Mouse (Mus musculus): ENCODE results near the gene Poc1a. TPM values are rescaled to one million over a fixed set of nuclear protein-coding genes. Genes with fewer than 3 reads are reported as not detected.
A peak's percentile ranks its signal among the peaks of the same experiment; 100 is the strongest.

The Poc1a gene
- 24.1 and 24.3 TPM in 2 replicates for polyA plus RNA-seq (2011; ENCODE audit: insufficient read depth, insufficient read length, low read depth, missing spikeins)

DNA sequence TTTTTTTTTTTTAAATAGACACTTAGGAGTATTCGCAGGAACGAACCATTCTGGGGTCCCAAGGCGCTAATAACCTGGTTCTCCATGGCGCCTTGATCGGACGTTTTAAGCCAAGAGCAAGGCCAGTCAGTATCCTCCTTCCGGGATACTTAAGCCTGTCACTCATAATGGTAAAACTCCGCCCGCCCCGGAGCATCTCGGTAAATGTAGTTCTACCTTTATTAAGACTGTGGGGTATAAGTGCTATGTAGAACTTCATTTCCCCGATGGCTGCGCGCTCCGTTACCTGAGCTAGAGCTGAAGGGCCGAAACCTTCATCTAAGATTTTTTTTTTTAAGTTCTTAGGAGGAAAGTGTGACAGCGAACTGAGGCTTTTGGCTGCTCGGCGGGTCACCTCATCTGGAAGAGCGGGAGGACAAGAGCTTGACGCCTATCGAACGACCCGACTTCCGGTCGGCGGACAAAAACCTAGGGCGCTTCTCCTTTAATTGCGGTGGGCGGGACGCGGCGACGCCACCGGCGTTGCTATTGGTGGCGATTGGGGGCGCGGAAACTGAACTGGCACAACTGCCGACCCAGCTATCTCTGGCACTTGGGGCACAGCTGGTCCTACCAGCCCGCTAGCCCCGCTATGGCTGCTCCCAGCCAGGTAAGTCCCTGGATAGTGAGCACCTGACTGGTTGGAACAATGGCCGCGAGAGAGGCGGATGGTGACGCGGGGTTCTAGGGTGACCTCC, at the start of gene Poc1a:
Gene Poc1a (plus strand): TSS at position 254 of the 737 bp plus-strand sequence.
- H3K4me1 ChIP-seq (ENCODE audit: control insufficient read depth, insufficient read depth, low read length): peaks cover 2% of the 10 kb centered on the region
- H3K9me3 ChIP-seq (replicated peaks; ENCODE audit: control insufficient read depth, insufficient read depth, low read length, poor library complexity, severe bottlenecking): no peaks in the 10 kb centered on the region
- no peaks in the 10 kb centered on the region for H3K36me3 ChIP-seq (ENCODE audit: control insufficient read depth, insufficient read depth, low read length, poor library complexity, severe bottlenecking)
- H3K27me3 ChIP-seq (ENCODE audit: control insufficient read depth, insufficient read depth, low read length, poor library complexity, severe bottlenecking): no peaks in the 10 kb centered on the region
- H3K4me3 ChIP-seq (ENCODE audit: low read depth, low read length): peak within 1 kb of the TSS; percentile 84
- peak within 1 kb of the TSS; percentile 59 for H3K27ac ChIP-seq (ENCODE audit: insufficient read depth, low read length)
- TF ChIP-seq CTCF (IDR thresholded peaks at IDR 0.05; ENCODE audit: low read depth, low read length): no peak
- no peak for TF ChIP-seq EP300 (IDR thresholded peaks at IDR 0.05; ENCODE audit: insufficient read depth, low read depth, low read length)
- TF ChIP-seq POLR2A (IDR thresholded peaks at IDR 0.05; ENCODE audit: insufficient read depth, low read length): no peak
- H3K9ac ChIP-seq (ENCODE audit: low read depth, poor library complexity, severe bottlenecking): peak within 1 kb of the TSS; percentile 62

DNA sequence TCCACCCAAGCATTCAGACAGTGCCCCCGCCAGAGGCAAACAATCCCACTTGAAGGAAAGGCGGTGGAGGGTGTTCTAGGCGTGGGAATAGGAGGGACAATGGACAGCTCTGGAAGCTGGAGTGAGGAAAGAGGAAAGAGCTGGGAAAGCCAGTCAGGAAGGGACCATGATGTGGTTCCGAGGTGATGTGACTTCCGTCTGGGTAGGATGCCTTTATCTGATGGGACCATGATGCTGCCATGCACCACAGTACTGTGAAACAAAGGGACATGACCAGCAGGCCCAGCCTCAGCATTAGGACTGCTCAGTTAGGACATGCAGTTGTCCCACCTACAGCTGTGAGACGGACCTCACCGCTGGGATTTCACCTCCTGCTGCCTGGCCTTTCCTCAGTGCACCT, 49.6 kb upstream of the Poc1a start:
- no peak overlapping the region for H3K27ac ChIP-seq (ENCODE audit: insufficient read depth, low read length)
- no peaks in the 10 kb centered on the region for H3K36me3 ChIP-seq (ENCODE audit: control insufficient read depth, insufficient read depth, low read length, poor library complexity, severe bottlenecking)
- H3K4me3 ChIP-seq (ENCODE audit: low read depth, low read length): no peak overlapping the region
- no peak for TF ChIP-seq POLR2A (IDR thresholded peaks at IDR 0.05; ENCODE audit: insufficient read depth, low read length)
- TF ChIP-seq EP300 (IDR thresholded peaks at IDR 0.05; ENCODE audit: insufficient read depth, low read depth, low read length): no peak
- TF ChIP-seq CTCF (IDR thresholded peaks at IDR 0.05; ENCODE audit: low read depth, low read length): no peak
- no peaks in the 10 kb centered on the region for H3K4me1 ChIP-seq (ENCODE audit: control insufficient read depth, insufficient read depth, low read length)
- H3K9me3 ChIP-seq (replicated peaks; ENCODE audit: control insufficient read depth, insufficient read depth, low read length, poor library complexity, severe bottlenecking): no peaks in the 10 kb centered on the region
- no peak overlapping the region for H3K9ac ChIP-seq (ENCODE audit: low read depth, poor library complexity, severe bottlenecking)
- no peaks in the 10 kb centered on the region for H3K27me3 ChIP-seq (ENCODE audit: control insufficient read depth, insufficient read depth, low read length, poor library complexity, severe bottlenecking)

- Histone ChIP-seq H3K9me3 (replicated peaks; ENCODE audit: control insufficient read depth, insufficient read depth, low read length, poor library complexity, severe bottlenecking) (no peaks in the 10 kb centered on the region), H3K9ac (ENCODE audit: low read depth, poor library complexity, severe bottlenecking) (no peak overlapping the region), H3K27ac (ENCODE audit: insufficient read depth, low read length) (no peak overlapping the region), H3K4me1 (ENCODE audit: control insufficient read depth, insufficient read depth, low read length) (no peaks in the 10 kb centered on the region), H3K4me3 (ENCODE audit: low read depth, low read length) (no peak overlapping the region), H3K36me3 (ENCODE audit: control insufficient read depth, insufficient read depth, low read length, poor library complexity, severe bottlenecking) (no peaks in the 10 kb centered on the region), H3K27me3 (ENCODE audit: control insufficient read depth, insufficient read depth, low read length, poor library complexity, severe bottlenecking) (no peaks in the 10 kb centered on the region)
- TF ChIP-seq POLR2A (IDR thresholded peaks at IDR 0.05; ENCODE audit: insufficient read depth, low read length): no peak
- no peak for TF ChIP-seq CTCF (IDR thresholded peaks at IDR 0.05; ENCODE audit: low read depth, low read length)
- TF ChIP-seq EP300 (IDR thresholded peaks at IDR 0.05; ENCODE audit: insufficient read depth, low read depth, low read length): no peak
These were observed 49.0 kb upstream of the Poc1a start for GRCm38 (mm10) chr9:106231816-106232215.

DNA sequence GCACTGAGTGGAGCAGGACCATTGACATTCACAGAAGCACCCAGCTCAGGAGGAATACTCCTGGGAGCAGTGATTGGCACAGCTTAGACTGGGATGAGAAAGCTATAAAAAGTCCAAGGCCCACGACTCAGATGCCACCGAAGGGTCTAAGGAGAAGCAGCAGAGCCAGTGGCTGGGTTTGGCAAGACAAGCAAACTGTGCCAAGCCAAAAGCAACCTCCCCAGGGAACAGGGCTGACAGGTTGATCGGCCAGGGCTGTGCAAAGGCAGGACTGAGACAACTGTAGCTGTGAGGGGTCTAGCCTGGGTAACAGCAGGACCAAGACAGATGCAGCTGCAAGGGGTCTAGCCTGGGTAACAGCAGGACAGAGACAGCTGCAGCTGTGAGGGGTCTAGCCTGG, 47.9 kb upstream of the Poc1a start:
- H3K9ac ChIP-seq (ENCODE audit: low read depth, poor library complexity, severe bottlenecking): no peak overlapping the region
- H3K36me3 ChIP-seq (ENCODE audit: control insufficient read depth, insufficient read depth, low read length, poor library complexity, severe bottlenecking): no peaks in the 10 kb centered on the region
- no peaks in the 10 kb centered on the region for H3K9me3 ChIP-seq (replicated peaks; ENCODE audit: control insufficient read depth, insufficient read depth, low read length, poor library complexity, severe bottlenecking)
- H3K27me3 ChIP-seq (ENCODE audit: control insufficient read depth, insufficient read depth, low read length, poor library complexity, severe bottlenecking): no peaks in the 10 kb centered on the region
- no peaks in the 10 kb centered on the region for H3K4me1 ChIP-seq (ENCODE audit: control insufficient read depth, insufficient read depth, low read length)
- no peak overlapping the region for H3K27ac ChIP-seq (ENCODE audit: insufficient read depth, low read length)
- TF ChIP-seq POLR2A (IDR thresholded peaks at IDR 0.05; ENCODE audit: insufficient read depth, low read length): no peak
- no peak for TF ChIP-seq EP300 (IDR thresholded peaks at IDR 0.05; ENCODE audit: insufficient read depth, low read depth, low read length)
- no peak for TF ChIP-seq CTCF (IDR thresholded peaks at IDR 0.05; ENCODE audit: low read depth, low read length)
- H3K4me3 ChIP-seq (ENCODE audit: low read depth, low read length): no peak overlapping the region

DNA sequence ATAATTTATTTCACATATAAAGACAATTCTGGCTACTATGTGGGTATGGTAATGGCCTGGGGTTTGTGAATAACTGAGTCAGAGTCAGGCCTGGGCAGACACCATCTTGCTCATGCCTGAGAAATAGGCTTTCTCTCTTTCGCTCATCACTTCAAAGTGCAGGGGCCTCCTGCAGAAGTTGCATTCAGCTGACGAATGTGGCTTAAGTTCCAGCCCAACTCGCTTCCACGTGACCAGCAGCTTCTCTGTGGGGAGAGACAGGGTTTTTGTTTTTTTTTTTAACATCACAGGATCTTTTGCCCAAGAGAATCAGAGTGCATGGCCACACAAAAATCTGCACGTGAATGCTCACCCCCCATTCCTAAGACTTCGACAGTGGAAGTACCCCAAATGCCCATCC, 46.9 kb upstream of the Poc1a start:
- Histone ChIP-seq H3K4me1 (ENCODE audit: control insufficient read depth, insufficient read depth, low read length) (no peaks in the 10 kb centered on the region), H3K27ac (ENCODE audit: insufficient read depth, low read length) (no peak overlapping the region), H3K9me3 (replicated peaks; ENCODE audit: control insufficient read depth, insufficient read depth, low read length, poor library complexity, severe bottlenecking) (no peaks in the 10 kb centered on the region), H3K9ac (ENCODE audit: low read depth, poor library complexity, severe bottlenecking) (no peak overlapping the region), H3K27me3 (ENCODE audit: control insufficient read depth, insufficient read depth, low read length, poor library complexity, severe bottlenecking) (no peaks in the 10 kb centered on the region), H3K36me3 (ENCODE audit: control insufficient read depth, insufficient read depth, low read length, poor library complexity, severe bottlenecking) (0 out of 2 replicates have a peak, but pooled peaks cover 2% of the 10 kb centered on the region), H3K4me3 (ENCODE audit: low read depth, low read length) (no peak overlapping the region)
- TF ChIP-seq EP300 (IDR thresholded peaks at IDR 0.05; ENCODE audit: insufficient read depth, low read depth, low read length): no peak
- TF ChIP-seq CTCF (IDR thresholded peaks at IDR 0.05; ENCODE audit: low read depth, low read length): no peak
- TF ChIP-seq POLR2A (IDR thresholded peaks at IDR 0.05; ENCODE audit: insufficient read depth, low read length): no peak

DNA sequence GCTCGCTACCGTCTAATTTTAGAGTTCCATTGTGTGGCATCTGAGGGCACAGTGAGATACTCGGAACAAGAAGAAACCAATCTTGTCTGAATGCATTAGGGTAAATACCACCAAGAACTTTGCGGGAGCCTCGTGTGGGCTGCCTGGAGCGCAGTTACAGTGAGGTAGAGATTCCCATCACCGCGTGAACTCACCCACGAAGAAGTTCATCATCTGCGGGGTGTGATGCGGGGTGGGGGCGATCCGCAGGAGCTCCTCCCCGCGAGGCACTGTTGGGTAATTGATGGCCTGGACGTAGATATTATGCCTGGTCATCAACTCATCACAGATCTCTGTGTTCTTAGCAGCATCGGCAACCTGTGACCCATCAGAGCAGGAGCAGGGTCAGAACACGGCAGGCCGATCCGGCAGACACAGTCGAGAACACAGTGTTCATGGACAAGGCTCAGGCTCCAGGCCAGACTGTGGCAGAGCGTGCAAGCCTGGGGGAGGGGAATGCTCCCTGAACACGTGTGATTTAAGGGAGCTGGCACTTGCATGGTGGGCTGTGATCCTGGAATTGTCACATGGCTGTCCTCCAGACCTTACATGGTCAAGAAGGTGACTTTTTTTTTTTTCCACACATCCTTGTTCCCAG, 45.5 kb upstream of the Poc1a start:
- H3K4me1 ChIP-seq (ENCODE audit: control insufficient read depth, insufficient read depth, low read length): no peaks in the 10 kb centered on the region
- H3K27ac ChIP-seq (ENCODE audit: insufficient read depth, low read length): no peak overlapping the region
- H3K36me3 ChIP-seq (ENCODE audit: control insufficient read depth, insufficient read depth, low read length, poor library complexity, severe bottlenecking): 0 out of 2 replicates have a peak, but pooled peaks cover 2% of the 10 kb centered on the region
- no peak overlapping the region for H3K9ac ChIP-seq (ENCODE audit: low read depth, poor library complexity, severe bottlenecking)
- H3K4me3 ChIP-seq (ENCODE audit: low read depth, low read length): no peak overlapping the region
- no peak for TF ChIP-seq POLR2A (IDR thresholded peaks at IDR 0.05; ENCODE audit: insufficient read depth, low read length)
- TF ChIP-seq EP300 (IDR thresholded peaks at IDR 0.05; ENCODE audit: insufficient read depth, low read depth, low read length): no peak
- no peak for TF ChIP-seq CTCF (IDR thresholded peaks at IDR 0.05; ENCODE audit: low read depth, low read length)
- H3K9me3 ChIP-seq (replicated peaks; ENCODE audit: control insufficient read depth, insufficient read depth, low read length, poor library complexity, severe bottlenecking): no peaks in the 10 kb centered on the region
- no peaks in the 10 kb centered on the region for H3K27me3 ChIP-seq (ENCODE audit: control insufficient read depth, insufficient read depth, low read length, poor library complexity, severe bottlenecking)
